Mouse (Mus musculus) heart, adult 2 months (tissue): ENCODE data around the gene Tamm41. TPM values are rescaled to one million over a fixed set of nuclear protein-coding genes. Genes with fewer than 3 reads are reported as not detected.

Experiments
- DNase-seq, 2 experiments: peaks; one replicate each; pipeline ENCODE4 v3.0.0; 2021
- H3K27ac ChIP-seq: fragments of 200-600 bp; 2 replicates; pipeline ENCODE4 v1.8.1; 2022
- H3K27me3 ChIP-seq: fragments of 200-500 bp; 2 replicates; pipeline ENCODE4 v1.6.1; 2012; ENCODE audit warnings: mild to moderate bottlenecking, low read length, inconsistent platforms, mixed read lengths; ENCODE audit not compliant: control insufficient read depth, insufficient read depth
- H3K36me3 ChIP-seq: fragments of 200-500 bp; 2 replicates; pipeline ENCODE4 v1.6.1; 2012; ENCODE audit warnings: low read length, inconsistent platforms; ENCODE audit not compliant: control insufficient read depth, insufficient read depth
- H3K4me1 ChIP-seq: fragments of 200-500 bp; 2 replicates; pipeline ENCODE4 v1.6.1; 2011; ENCODE audit warnings: low read length; ENCODE audit not compliant: control insufficient read depth, insufficient read depth
- H3K4me3 ChIP-seq: fragments of 200-600 bp; 2 replicates; pipeline ENCODE4 v1.8.1; 2022
- H3K79me2 ChIP-seq: fragments of 200-500 bp; replicated peaks from 2 replicates; pipeline ENCODE4 v1.6.1; 2012; ENCODE audit warnings: mild to moderate bottlenecking, inconsistent platforms, low read length, moderate library complexity, mixed read lengths; ENCODE audit not compliant: control insufficient read depth, insufficient read depth
- H3K9ac ChIP-seq: fragments of 200-500 bp; 2 replicates; pipeline ENCODE4 v1.6.1; 2012; ENCODE audit warnings: low read depth, mild to moderate bottlenecking, control low read depth, inconsistent platforms, low read length, mixed read lengths
- CTCF ChIP-seq: fragments of 200-600 bp; IDR thresholded peaks from 2 replicates; pipeline ENCODE4 v1.8.1; 2022; ENCODE audit warnings: antibody characterized with exemption, mild to moderate bottlenecking, moderate library complexity
- EP300 ChIP-seq: fragments of 200-500 bp; IDR thresholded peaks from 2 replicates; pipeline ENCODE4 v1.6.1; 2011; ENCODE audit warnings: low read depth, low read length, control low read depth; ENCODE audit not compliant: insufficient read depth
- POLR2A ChIP-seq: fragments of 200-500 bp; IDR thresholded peaks from 2 replicates; pipeline ENCODE4 v1.6.1; 2011; ENCODE audit warnings: mild to moderate bottlenecking, low read depth, low read length, control low read depth; ENCODE audit not compliant: insufficient read depth
- WGBS: fragments of 180-500 bp; shearing (Covaris S2); methylation state at CpG from one replicate; pipeline ENCODE4 v1.1.7; 2018; 5-methylcytosine and 5-hydroxymethylcytosine counted together
- intact Hi-C: fragments of 180-260 bp; cut with DNase I; formaldehyde crosslinking; loops from one replicate; pipeline ENCODE4 v1.15.1; 2025
- polyA plus RNA-seq: library from polyadenylated mRNA; depleted of rRNA; stranded (reverse); fragments of >200 nt; gene quantifications from 2 replicates; pipeline ENCODE4 v1.2.3, GENCODE M21; 2012
- total RNA-seq, 2 experiments: library from RNA; stranded (reverse); gene quantifications; 2 replicates each; pipeline ENCODE4 v1.2.3; 2021

The Tamm41 gene
- total and polyA plus RNA-seq, 3 experiments = 11.3 to 12.9 (median 12.8) TPM

- H3K4me1 ChIP-seq = no peaks in the 10 kb centered on the region
- 66% methylated on average over 8 of the region's 8 CpGs for WGBS
- H3K27ac ChIP-seq = no peak overlapping the region
- no peak for DNase-seq
- no peak overlapping the region for H3K4me3 ChIP-seq
- no peaks in the 10 kb centered on the region for H3K27me3 ChIP-seq
- TF ChIP-seq POLR2A (no peak), EP300 (no peak), CTCF (no peak)
- no peaks in the 10 kb centered on the region for H3K36me3 ChIP-seq
- intact Hi-C loops = no loop called here
- no peak overlapping the region for H3K9ac ChIP-seq
- H3K79me2 ChIP-seq = no peaks in the 10 kb centered on the region
Measured at GRCm38 (mm10) chr6:114993659-114994058, 44.0 kb downstream of the Tamm41 start.

DNA sequence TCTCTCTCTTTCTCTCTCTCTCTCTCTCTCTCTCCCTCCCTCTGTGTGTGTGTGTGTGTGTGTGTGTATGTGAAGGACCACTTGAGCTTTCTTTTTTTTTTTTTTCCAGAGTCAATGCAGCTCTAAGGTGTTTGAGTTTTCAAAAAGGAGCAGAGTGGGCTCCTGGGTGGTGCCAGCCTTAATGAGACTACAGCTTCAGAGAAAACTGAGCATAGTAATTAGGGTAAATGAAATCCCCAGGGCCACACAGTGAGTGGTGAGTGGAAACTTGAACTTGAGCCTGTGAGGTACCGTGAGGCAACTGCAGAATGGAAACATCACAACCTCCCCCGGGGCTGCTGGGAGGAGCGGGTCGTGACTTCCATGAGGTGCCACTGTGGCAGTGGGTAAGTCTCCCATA is 45.8 kb downstream of the Tamm41 start:
- no peak overlapping the region for H3K9ac ChIP-seq
- no peaks in the 10 kb centered on the region for H3K79me2 ChIP-seq
- H3K27me3 ChIP-seq = no peaks in the 10 kb centered on the region
- no peaks in the 10 kb centered on the region for H3K36me3 ChIP-seq
- intact Hi-C loops = no loop called here
- TF ChIP-seq EP300 = no peak
- TF ChIP-seq POLR2A = no peak
- TF ChIP-seq CTCF = no peak
- no peak for DNase-seq
- no peaks in the 10 kb centered on the region for H3K4me1 ChIP-seq
- no peak overlapping the region for H3K27ac ChIP-seq
- no peak overlapping the region for H3K4me3 ChIP-seq
- 81% methylated on average over 4 of the region's 4 CpGs for WGBS

DNA sequence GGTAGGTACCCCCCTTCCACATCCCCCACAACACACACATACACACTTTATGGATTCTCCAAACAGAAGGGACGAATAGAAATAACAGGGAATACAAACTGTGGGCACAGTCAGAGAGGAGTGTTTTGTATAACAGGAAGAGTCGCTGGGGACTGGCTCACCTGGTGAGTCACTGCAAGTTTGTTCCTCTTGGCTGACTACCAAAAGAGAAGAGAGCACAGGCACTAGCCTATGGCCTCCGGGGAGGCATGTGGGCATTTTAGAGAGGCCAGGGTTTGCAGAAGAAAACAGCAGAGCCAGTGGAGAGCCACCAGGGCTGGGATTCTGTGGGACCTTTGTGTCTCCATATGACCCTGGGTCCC is 49.1 kb downstream of the Tamm41 start:
- Histone ChIP-seq H3K79me2 (no peaks in the 10 kb centered on the region), H3K4me3 (no peak overlapping the region), H3K27ac (no peak overlapping the region), H3K4me1 (no peaks in the 10 kb centered on the region), H3K36me3 (no peaks in the 10 kb centered on the region), H3K27me3 (no peaks in the 10 kb centered on the region), H3K9ac (no peak overlapping the region)
- WGBS = 50% methylated on average over 3 of the region's 3 CpGs
- TF ChIP-seq POLR2A (no peak), CTCF (no peak), EP300 (no peak)
- intact Hi-C loops = no loop called here
- no peak for DNase-seq

- H3K9ac ChIP-seq = no peak overlapping the region
- no peak overlapping the region for H3K4me3 ChIP-seq
- no peak for TF ChIP-seq EP300
- no peak for TF ChIP-seq POLR2A
- no peak for TF ChIP-seq CTCF
- H3K27me3 ChIP-seq = no peaks in the 10 kb centered on the region
- no peaks in the 10 kb centered on the region for H3K79me2 ChIP-seq
- DNase-seq = no peak
- WGBS = 68% methylated on average over 7 of the region's 7 CpGs
- H3K27ac ChIP-seq = no peak overlapping the region
- no peaks in the 10 kb centered on the region for H3K4me1 ChIP-seq
- intact Hi-C loops = no loop called here
- no peaks in the 10 kb centered on the region for H3K36me3 ChIP-seq
Measured at GRCm38 (mm10) chr6:114987966-114988618, 49.6 kb downstream of the Tamm41 start.

- no peak overlapping the region for H3K9ac ChIP-seq
- 74% methylated on average over 7 of the region's 7 CpGs for WGBS
- H3K27me3 ChIP-seq = 0 out of 2 replicates have a peak, but pooled peaks cover 1% of the 10 kb centered on the region
- DNase-seq = no peak
- H3K79me2 ChIP-seq = no peaks in the 10 kb centered on the region
- intact Hi-C loops = no loop called here
- no peak overlapping the region for H3K27ac ChIP-seq
- H3K4me3 ChIP-seq = no peak overlapping the region
- TF ChIP-seq POLR2A = no peak
- no peak for TF ChIP-seq CTCF
- no peak for TF ChIP-seq EP300
- no peaks in the 10 kb centered on the region for H3K36me3 ChIP-seq
- no peaks in the 10 kb centered on the region for H3K4me1 ChIP-seq
Measured at GRCm38 (mm10) chr6:114982671-114983070, 55.0 kb downstream of the Tamm41 start.

- DNase-seq = no peak
- TF ChIP-seq CTCF (no peak), POLR2A (no peak), EP300 (no peak)
- H3K4me3 ChIP-seq = no peak overlapping the region
Measured at GRCm38 (mm10) chr6:114979715-114980114, 58.0 kb downstream of the Tamm41 start.

More at GRCm38 (mm10) chr6:114979715-114980114, 58.0 kb downstream of the Tamm41 start:
- Histone ChIP-seq H3K27ac (no peak overlapping the region), H3K4me1 (no peaks in the 10 kb centered on the region), H3K79me2 (no peaks in the 10 kb centered on the region), H3K36me3 (no peaks in the 10 kb centered on the region), H3K27me3 (0 out of 2 replicates have a peak, but pooled peaks cover 1% of the 10 kb centered on the region), H3K9ac (no peak overlapping the region)
- intact Hi-C loops = no loop called here
- WGBS = 39% methylated on average over 1 of the region's 1 CpGs
